Mouse (Mus musculus): ENCODE data around the gene Pus3.

DNA sequence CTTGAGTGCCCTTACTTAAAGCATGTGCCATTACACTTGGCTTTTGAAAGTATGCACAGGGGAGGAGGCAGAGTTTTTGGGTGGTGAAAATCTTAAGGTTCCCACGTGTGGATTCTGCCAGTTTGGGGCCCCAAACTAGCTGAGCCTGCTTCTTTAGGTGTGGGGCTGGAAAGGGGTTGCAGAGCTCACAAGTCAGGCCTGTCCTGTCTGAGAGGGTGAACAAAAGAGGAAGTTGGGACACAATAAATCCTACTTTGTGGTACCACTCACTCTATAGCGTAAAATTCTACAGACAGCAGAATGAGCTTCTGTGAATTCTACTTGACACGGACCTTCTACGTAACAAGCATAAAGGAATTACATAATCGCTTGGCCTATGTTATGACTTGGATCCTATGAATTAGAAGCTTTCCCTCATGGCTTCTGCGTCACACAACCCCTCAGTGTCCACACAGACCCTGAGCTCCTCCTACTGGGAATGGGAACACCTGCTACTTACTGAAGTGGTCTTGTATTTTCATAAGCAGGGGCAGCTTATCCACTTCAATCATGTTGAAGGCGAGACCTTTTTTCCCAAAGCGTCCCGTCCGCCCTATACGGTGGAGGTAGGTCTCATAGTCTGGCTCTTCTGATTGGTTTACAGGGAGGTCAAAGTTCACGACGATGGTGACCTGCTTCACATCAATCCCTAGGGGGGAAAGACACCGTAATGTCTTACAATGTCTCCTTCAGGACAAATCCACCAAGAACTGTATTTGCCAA, 15.1 kb upstream of the Pus3 start:
- no peak for TF ChIP-seq CTCF (IDR thresholded peaks at IDR 0.05; ENCODE audit: insufficient read depth, low read length)
- TF ChIP-seq POLR2A (IDR thresholded peaks at IDR 0.05; ENCODE audit: borderline replicate concordance, extremely low read depth, low read depth, low read length), result no peak
